ENCODE assay signal across 8 mouse cellular contexts in genomic region chr2:172977409-172978130, GRCm38 (mm10). TPM values are rescaled to one million over a fixed set of nuclear protein-coding genes. Genes with fewer than 3 reads are reported as not detected.
A peak's percentile ranks its signal among the peaks of the same experiment; 100 is the strongest.
DNase-seq lines count a peak whose midpoint lies in the region; ATAC-seq and TF ChIP-seq lines count a peak whose summit lies in the region.

Gene Spo11, plus strand, starts transcription at chr2:172977700.

- no peaks in the 10 kb centered on the region for H3K27me3 ChIP-seq in liver, embryonic 11.5 days (replicated peaks; ENCODE audit: control insufficient read depth, insufficient read depth, low read length)
- H3K27me3 ChIP-seq in intestine, postnatal 0 days (replicated peaks; ENCODE audit: control insufficient read depth, insufficient read depth, low read length): no peaks in the 10 kb centered on the region
- H3K27me3 ChIP-seq in neural tube, embryonic 12.5 days (replicated peaks): no peaks in the 10 kb centered on the region

- peaks cover 6% of the 10 kb centered on the region; the same call in 1 of the 2 replicates for H3K4me1 ChIP-seq in liver, embryonic 11.5 days (replicated peaks; ENCODE audit: control insufficient read depth, insufficient read depth, low read length)
- H3K4me1 ChIP-seq in intestine, postnatal 0 days (replicated peaks; ENCODE audit: control insufficient read depth, insufficient read depth, low read length): no peaks in the 10 kb centered on the region
- peaks cover 24% of the 10 kb centered on the region for H3K4me1 ChIP-seq in neural tube, embryonic 12.5 days

- H3K4me2 ChIP-seq in liver, embryonic 11.5 days: peak within 1 kb of the TSS; percentile 28
- peak within 1 kb of the TSS; percentile 18; the same call in 1 of the 2 replicates for H3K4me2 ChIP-seq in intestine, postnatal 0 days (replicated peaks; ENCODE audit: low read depth)
- peak within 1 kb of the TSS; percentile 44 for H3K4me2 ChIP-seq in neural tube, embryonic 12.5 days (replicated peaks)

- H3K27ac ChIP-seq in liver, embryonic 11.5 days (ENCODE audit: low read depth, low read length): no peak within 1 kb of the TSS
- no peak within 1 kb of the TSS for H3K27ac ChIP-seq in intestine, postnatal 0 days (ENCODE audit: low read depth, low read length)
- H3K27ac ChIP-seq in neural tube, embryonic 12.5 days: no peak within 1 kb of the TSS

- peak within 1 kb of the TSS; percentile 16; the same call in 1 of the 2 replicates for H3K4me3 ChIP-seq in liver, embryonic 11.5 days (ENCODE audit: low read depth, low read length)
- no peak within 1 kb of the TSS for H3K4me3 ChIP-seq in intestine, postnatal 0 days (ENCODE audit: low read depth, low read length)
- H3K4me3 ChIP-seq in neural tube, embryonic 12.5 days: peak within 1 kb of the TSS; percentile 4; the same call in 1 of the 2 replicates

- ATAC-seq in liver, embryonic 11.5 days (replicated peaks; ENCODE audit: low FRiP score): no peak
- no peak for ATAC-seq in intestine, postnatal 0 days
- ATAC-seq in neural tube, embryonic 12.5 days (ENCODE audit: low FRiP score, low read depth): no peak

- WGBS in liver, embryonic 11.5 days: 18% methylated on average over 14 of the region's 14 CpGs
- 34% methylated on average over 14 of the region's 14 CpGs for WGBS in intestine, postnatal 0 days
- 13% methylated on average over 14 of the region's 14 CpGs for WGBS in neural tube, embryonic 12.5 days

- no peak within 1 kb of the TSS for H3K9ac ChIP-seq in liver, embryonic 11.5 days (ENCODE audit: low read depth, low read length)
- no peak within 1 kb of the TSS for H3K9ac ChIP-seq in intestine, postnatal 0 days (ENCODE audit: low read depth, low read length)
- peak within 1 kb of the TSS; percentile 8; the same call in 1 of the 2 replicates for H3K9ac ChIP-seq in neural tube, embryonic 12.5 days

- TF ChIP-seq CTCF in intestine, postnatal 0 days (IDR thresholded peaks at IDR 0.05; ENCODE audit: low read depth): no peak

- no peak for DNase-seq in liver, embryonic 11.5 days (ENCODE audit: low spot score)
- no peak for DNase-seq in liver
- DNase-seq in embryo, embryonic 9.5 days (ENCODE audit: extremely low spot score): peak; percentile 40
- no peak for DNase-seq in adrenal gland, adult 8-10 months
- no peak for DNase-seq in frontal cortex, postnatal 14 days (ENCODE audit: low spot score in 2 of 2)
- no peak for DNase-seq in adrenal gland, postnatal 10 days

- H3K9me3 ChIP-seq in liver, embryonic 11.5 days (ENCODE audit: control insufficient read depth, low read length): no peaks in the 10 kb centered on the region
- H3K9me3 ChIP-seq in intestine, postnatal 0 days (ENCODE audit: control insufficient read depth): no peaks in the 10 kb centered on the region
- H3K9me3 ChIP-seq in neural tube, embryonic 12.5 days: 0 out of 2 replicates have a peak, but pooled peaks cover 8% of the 10 kb centered on the region

- no peaks in the 10 kb centered on the region for H3K36me3 ChIP-seq in liver, embryonic 11.5 days (ENCODE audit: control insufficient read depth, insufficient read depth, low read length)
- H3K36me3 ChIP-seq in intestine, postnatal 0 days (ENCODE audit: control insufficient read depth, insufficient read depth): no peaks in the 10 kb centered on the region
- no peaks in the 10 kb centered on the region for H3K36me3 ChIP-seq in neural tube, embryonic 12.5 days

RNA-seq across cellular contexts. Expression of gene Spo11, which starts in this region (rescaled TPM):
- 0.13 TPM in 1 of 2 replicates, not detected in the other for polyA plus RNA-seq in liver, embryonic 11.5 days (2014; fragmentation: Nextera tagmentation; extraction: Ambion mirVana)
- 0.04 TPM in 1 of 2 replicates, not detected in the other for polyA plus RNA-seq in intestine, postnatal 0 days (2015; fragmentation: Nextera tagmentation; extraction: Ambion mirVana)
- polyA plus RNA-seq in neural tube, embryonic 12.5 days (2016; fragmentation: Nextera tagmentation; extraction: Ambion mirVana): 0.22 and 0.27 TPM in 2 replicates
- total RNA-seq in adrenal gland, adult 8-10 months (2022): not detected
- total RNA-seq in adrenal gland, postnatal 10 days (2021): not detected
